Mouse (Mus musculus) 3134 (cell line): ENCODE measurements around the gene Arhgef17.
"Not testable (repeated sequence)": the region's sequence is repeated elsewhere in the genome, so short reads cannot be mapped to it uniquely, and the experiment has no call there.

Source experiments
- DNase-seq: peaks from one replicate; pipeline ENCODE4 v3.0.0-alpha.2; 2011; ENCODE audit warnings: low spot score; ENCODE audit not compliant: insufficient read length; ENCODE audit errors: extremely low read depth

Arhgef17 gene

GRCm38 (mm10) chr7:100851481-100852356 lies 80.2 kb downstream of the Arhgef17 start:
- no peak for DNase-seq

DNA sequence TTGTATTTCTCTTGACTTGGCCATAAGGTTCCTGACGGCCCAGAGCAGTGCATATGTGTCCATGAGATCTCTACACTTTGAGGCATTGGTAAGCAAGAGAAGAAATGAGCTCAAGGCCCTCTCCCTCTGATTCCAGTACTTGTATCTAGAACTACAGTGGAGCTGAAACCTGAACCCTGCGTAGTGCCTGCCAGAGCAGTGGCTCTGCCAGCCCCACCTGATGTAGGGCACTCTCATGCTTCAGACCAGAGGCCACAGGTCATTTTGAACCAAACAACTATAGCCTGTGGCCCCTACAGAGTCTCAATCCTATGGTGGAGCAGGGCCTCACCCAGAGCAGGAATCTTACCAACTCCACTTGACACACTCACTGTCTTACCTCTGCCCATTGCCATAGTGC lies 82.4 kb downstream of the Arhgef17 start:
- DNase-seq: no peak

DNA sequence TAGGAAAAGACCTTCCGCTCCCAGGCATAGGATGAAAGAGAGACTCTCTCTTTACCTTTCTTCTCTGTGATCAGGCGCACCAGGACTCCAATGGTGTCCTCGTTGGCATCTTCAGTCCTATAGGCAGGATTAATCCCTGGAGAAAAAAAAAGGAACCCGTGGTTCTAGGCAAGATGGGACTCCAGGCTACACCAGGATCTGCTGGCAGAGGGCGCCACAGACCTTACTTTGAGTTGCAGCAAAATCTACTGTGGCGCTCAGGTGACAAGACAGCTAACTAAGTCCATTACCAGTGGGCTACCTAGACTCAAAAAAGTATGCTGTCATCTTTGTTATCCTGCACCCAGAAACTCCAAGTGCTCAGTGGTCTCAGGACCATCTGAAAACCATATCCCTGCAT lies 83.2 kb downstream of the Arhgef17 start:
- DNase-seq: no peak

DNA sequence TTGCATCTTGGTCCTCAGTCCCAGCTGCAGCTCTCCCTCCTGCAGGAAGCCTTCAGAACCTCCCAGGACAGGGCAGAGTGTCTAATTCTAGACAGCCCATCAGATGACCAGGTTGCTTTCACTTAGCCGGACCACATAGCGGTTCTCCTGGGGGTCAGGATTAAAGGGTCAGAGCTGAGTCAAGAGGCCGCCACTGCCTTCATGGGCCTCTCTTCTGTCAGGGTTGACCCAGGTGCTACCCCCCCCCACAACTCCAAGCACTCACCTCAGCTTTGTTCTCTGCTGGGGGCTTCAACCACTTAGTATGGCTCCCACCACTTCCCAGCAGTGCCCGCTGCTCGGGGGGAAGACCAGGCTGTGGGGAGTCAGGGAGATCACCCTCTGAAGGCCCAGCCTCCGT lies 84.8 kb downstream of the Arhgef17 start:
- DNase-seq: no peak

DNA sequence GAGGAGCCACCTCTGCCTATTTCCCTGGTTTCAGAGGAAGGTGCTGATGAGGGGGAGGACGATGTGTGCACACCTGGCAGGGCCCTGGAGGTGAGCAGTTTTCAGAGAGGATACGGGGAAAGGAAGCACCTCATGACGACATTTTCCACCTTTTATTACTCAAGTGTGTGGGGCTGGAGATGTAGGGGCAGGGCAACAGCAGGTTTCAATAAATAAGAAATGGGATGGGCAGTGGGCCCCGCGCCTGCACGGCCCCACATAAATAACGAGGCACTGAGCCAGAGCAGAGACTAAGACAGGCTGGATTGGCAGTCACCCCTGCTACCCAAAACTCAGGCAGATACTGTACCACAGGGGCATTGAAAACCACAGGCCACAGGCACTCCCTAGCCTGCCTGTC lies 85.9 kb downstream of the Arhgef17 start:
- not testable (repeated sequence) for DNase-seq

DNA sequence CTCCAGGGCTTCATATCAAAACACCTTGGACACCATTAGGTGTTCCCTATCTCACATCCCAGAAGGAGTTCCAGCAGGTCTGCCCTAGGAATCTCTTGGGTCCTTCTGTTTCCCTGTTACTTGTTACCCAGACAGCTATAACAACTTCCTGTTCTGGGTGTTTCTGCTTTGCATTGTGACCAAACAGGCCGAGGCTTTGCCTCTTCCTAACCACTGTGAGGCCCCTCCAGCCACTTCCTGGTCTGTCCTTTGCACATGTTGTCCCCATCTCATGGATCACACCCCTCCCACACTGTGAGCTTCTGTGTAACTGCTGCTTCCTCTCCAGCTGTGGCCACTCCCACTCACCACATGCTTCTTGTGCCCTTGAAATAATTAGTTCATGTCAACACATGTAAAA lies 86.5 kb downstream of the Arhgef17 start:
- DNase-seq: no peak

- DNase-seq: no peak
Measured at GRCm38 (mm10) chr7:100845026-100845400, 86.9 kb downstream of the Arhgef17 start.

DNA sequence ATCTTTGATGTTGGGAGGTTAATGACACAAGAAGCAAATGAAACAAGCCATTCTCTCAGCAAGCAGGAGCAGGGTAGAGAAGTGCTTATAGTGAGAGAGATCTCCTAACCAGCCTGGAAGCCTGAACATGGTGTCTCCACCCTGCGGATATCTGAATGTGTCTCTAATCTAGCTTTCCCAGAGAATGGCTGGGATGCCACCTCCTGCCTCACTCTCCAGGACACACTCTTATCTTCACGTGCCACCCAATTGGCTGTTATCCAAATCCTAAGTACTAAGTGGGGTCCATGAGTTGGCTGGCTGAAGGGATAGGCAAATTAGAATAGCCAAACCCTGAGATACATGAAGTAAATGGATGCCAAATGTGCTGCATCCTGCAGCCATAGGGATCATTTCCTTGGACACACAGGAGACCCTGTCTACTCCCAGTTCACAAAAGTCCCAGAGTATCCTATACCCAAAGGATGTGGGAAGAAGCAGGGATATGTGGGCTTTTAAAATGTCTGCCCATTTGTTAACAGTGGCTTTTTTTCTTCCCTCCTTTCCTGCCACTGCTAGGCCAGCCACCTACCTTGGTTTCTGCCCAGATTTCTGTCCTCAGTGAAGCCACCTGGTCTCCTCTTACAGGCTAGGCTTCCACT lies 87.4 kb downstream of the Arhgef17 start:
- DNase-seq: no peak

- DNase-seq: no peak
Measured at GRCm38 (mm10) chr7:100843866-100844265, 88.0 kb downstream of the Arhgef17 start.

DNA sequence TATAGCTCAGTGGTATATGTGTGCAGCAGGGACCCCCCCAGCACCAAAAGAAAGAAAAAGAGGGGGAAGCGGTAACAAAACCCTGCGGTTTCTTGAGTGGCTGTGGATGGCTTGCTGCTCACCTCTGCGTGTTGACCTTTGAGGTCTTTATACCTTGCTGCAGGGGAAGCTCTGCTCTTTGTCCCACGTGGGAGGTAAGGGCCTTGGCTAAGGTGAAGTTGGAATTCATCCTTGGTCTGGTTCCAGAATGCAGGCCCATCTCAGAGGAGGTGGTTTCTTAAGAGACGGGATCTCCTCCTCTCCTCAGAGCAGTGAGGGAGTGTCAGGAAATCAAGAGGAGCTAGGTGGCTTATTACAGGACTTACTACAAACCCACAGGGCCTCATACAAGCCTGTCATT lies 89.7 kb downstream of the Arhgef17 start:
- DNase-seq: no peak

GRCm38 (mm10) chr7:100841608-100842007 lies 90.3 kb downstream of the Arhgef17 start:
- no peak for DNase-seq

DNA sequence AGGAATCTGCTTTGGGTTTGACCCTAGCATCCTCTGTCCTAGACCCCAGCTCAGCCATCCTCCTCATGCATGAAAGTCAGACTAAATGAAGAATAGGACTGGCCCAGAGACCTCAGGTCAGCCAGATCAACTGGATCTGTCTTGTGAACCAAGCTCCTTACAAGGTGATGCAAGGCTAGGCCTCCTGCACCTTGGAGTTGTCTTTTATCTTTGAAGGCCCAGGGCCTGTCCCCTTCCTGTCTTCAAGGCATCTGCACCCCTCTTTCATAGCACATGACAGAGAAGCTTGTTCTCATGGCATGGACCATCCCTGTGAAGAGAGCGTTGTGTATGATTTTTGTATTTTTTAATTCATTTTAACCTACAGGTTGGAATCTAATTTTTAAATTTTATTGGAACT lies 91.0 kb downstream of the Arhgef17 start:
- no peak for DNase-seq

- peak; percentile 24 for DNase-seq
Measured at GRCm38 (mm10) chr7:100839632-100840402, 92.1 kb downstream of the Arhgef17 start.

DNA sequence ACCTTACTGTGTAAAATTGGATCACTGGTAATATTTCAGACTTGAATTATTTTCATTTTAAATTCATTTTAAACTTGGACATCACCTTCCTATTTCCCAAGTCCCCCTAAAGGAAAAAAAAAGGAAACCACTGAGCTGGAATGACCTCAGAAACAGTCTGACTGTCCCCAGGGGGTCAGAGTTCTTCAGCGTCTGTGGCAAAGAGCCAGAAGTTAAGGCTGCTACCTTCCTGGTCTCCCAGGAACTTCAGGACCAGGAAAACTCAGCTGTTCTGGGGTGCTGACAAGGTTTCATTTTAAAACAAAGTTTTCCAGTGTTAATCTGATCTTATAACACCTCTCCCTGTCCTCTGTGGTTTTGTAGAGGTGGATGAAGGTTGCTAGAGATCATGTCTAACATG lies 94.2 kb downstream of the Arhgef17 start:
- DNase-seq: no peak

DNA sequence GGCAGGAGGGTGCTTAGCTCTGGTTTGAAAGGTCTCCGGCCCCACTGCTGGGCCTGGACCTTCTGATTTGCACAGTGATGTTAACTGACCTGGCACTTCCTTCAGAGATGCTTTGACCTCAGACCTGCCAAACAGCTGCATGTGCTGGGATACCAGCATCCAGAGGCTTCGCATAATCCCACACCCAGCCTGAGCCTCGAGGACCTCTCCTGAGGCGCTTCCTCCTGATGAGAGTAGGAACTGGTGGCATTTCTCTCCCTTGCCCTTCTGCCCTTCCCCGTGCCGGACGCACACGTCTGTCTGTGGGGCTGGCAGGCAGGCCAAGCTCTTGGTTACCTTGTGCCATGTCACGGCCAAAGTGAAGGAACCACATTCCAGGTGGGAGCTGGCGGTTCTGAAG lies 95.2 kb downstream of the Arhgef17 start:
- no peak for DNase-seq

GRCm38 (mm10) chr7:100835711-100836110 lies 96.2 kb downstream of the Arhgef17 start:
- no peak for DNase-seq

- no peak for DNase-seq
Measured at GRCm38 (mm10) chr7:100835168-100835567, 96.7 kb downstream of the Arhgef17 start.

DNA sequence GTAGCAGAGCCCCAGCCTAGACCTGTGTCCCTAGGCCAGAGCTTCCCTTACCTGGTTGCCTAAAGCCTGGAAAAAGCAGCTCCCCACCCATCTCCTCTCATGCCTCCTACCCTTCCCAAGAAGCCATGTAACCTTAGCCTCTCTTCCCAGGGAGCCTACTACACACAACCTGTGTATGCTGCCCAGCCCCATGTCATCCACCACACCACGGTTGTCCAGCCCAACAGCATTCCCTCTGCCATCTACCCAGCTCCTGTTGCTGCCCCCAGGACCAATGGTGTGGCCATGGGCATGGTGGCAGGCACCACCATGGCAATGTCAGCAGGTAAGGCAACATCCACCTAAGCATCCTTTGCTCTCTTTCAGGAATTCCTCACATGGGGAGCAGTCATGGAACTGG lies 98.0 kb downstream of the Arhgef17 start:
- DNase-seq: no peak

DNA sequence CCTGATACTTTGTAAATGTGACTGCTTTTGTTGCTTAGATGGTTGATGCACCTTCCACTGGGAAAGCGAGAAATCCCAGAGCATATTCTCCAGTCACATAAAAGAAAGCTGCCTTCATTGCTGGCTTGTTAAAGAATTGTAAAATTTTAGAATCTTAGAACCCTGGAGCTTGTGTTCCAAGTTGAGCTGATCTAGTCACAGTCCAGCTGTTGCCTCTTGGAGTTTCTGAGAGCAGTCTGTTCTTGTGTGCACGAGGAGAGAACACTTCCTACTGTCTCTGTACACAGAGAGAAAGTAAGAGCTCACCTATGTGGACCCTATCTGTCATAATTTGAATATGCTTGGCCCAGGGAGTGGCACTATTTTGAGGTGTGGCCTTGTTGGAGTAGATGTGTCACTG lies 103.4 kb downstream of the Arhgef17 start:
- no peak for DNase-seq

- DNase-seq: no peak
Measured at GRCm38 (mm10) chr7:100824661-100825060, 107.2 kb downstream of the Arhgef17 start.
